Mouse (Mus musculus) c-Kit-positive CD71-negative TER-119-negative erythroid progenitor cells, embryonic 14.5 days (primary cell): ENCODE data around the gene Arfip1.
A peak's percentile ranks its signal among the peaks of the same experiment; 100 is the strongest.

Experiments used
- DNase-seq: peaks from one replicate; pipeline ENCODE4 v3.0.0-alpha.2; 2013; ENCODE audit warnings: low read depth

Arfip1 gene

DNA sequence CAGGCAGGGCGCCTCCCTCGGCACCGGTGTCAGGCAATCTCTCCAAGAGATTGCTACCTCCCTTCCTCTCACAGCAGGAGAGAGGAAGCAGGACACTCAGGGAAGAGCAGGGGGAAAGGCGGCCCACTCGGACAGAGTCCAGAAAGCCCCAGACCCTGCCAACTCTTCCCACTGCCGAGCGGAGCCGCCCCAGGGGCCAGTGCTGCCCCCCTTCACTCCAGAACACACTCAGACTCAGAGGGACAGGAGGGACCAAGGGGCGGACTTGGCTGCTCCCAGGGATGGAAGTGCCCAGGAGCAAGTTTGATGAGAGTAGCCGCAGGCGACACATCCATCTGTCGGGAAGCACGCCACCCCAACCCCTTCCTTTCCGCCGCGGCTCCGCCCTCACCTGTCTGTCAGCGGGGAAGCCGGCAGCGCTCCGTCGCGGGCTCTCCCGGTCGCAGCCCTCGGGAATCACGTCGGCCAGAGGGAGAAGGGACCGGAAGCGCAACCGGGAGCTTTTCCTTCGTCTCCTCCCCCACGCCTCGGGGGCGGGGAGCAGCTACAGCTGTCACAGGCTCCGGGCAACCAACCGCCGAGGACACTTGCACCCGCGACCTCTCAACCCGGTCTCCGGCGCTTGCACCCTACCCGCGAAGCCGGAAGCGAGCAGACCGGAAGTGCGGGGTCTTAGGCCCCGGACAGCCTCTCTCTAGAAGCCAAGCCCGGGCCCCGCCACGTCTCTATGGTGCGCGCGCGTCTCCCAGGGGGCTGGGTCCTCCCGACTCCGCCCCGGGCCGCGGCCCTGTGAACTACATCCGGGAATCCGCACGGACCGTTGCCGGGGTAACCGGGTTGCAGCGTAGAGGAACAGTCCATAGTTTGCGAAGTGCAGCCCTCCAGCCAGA is at the start of gene Arfip1:
Arfip1 (minus strand) TSS at position 603 of the 890 bp plus-strand sequence.
- DNase-seq = peak; percentile 91

DNA sequence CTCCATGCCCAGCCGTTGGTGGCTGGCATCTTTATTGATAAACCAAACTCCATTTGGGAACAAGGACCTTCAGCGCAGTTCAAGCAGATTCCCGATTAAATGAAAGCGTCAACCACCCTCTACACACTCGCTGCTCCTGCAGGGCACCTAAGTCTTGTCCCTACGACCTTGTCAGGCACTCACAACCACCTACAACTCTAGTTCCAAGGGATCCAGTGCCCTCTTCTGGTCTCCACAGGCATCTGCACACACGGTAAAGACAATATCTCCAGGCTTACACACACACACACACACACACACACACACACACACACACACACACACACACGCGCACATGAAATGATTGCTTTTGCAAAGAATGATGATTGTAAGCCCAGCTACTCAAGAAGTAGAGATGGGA is 49.2 kb upstream of the Arfip1 start:
- no peak for DNase-seq

DNA sequence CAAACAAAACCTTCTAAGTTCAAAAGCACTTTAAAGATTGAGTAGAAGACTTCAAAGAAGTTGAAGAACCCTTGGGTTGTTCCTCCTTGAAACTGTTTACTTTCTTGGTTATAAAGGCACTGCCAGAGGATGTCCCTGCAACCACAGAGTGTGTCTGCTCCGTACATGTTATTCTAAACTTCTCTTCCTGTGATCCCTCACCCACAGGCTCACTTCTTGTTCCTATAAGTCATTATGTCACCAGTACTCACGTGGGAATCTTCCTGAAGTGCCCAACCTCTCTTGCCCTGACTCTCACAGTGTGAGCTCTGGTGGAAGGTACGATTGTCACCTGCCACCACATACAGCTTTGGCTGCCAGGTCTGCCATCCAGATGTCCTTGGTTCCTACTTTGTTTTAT is 39.6 kb upstream of the Arfip1 start:
- no peak for DNase-seq

DNA sequence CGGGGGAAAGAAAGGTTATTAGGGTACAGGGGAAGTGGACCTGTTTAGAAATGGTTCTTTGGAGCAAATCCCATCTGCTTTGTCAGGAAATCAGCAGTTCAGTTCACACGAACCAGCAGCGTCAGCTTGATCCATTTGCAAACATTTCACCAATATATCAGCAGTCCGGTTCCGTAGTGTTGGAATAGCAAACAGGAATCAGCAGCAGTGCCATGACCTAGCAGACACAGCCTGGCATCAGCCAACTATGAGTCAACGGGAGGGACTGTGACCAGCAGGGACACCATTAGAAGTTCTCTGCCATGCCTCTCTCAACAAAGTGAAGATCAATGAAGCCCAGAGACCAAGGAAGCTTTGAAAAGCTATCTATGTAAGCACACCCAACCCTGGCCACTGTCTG is 37.3 kb upstream of the Arfip1 start:
- no peak for DNase-seq

DNA sequence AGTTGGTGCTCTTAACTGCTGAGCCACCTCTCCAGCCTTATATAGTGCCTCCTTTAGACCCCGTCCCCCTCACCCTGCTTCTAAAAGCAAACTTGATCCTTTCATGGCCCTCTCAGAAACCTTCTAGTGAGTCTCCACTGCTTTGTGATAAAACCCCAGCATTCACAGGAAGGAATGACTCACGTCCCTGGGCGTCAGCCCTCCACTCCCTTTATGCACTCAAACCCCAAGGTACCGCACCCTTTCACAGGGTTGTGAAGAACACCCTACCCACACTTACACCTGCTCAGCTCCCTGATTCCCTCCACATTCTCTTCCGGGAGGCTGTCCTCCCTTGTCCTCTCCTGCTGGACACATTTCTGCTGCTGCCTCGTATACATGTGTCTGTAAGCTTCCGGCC is 36.6 kb upstream of the Arfip1 start:
- DNase-seq = no peak

DNA sequence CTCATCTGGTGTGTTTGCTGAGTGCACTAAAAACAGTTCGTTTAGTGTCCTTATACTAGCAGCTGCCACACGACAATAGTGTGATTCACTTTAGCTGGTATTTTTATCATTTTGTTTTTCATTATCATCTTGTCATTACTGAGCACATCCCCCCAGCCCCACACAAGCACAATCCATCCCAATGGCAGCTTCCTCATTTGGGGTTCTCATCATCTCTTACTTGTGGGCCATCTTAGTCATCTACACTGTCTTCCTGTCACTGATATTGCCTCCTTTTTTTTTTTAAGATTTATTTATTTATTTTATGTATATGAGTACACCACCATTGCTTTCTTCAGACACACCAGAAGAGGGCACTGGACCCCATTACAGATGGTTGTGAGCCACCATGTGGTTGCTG is 36.2 kb upstream of the Arfip1 start:
- DNase-seq = no peak

DNA sequence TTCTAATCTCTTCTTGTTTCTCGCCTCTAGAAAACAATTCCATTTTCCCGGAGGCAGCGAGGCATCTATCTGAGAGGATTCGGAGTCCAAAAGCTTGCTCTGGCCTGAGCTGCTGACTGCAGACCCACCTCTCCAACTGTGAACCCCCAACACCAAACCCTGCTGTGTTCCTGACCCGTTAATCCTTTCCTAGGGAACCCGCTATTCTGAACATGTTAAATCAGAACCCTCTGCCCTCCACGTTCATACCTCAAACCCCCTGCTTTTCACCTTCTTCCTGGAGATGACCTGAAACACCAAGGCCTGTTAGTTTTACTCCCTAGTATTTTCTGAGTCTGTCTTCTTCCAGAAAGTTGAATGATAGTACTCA is 33.4 kb upstream of the Arfip1 start:
- DNase-seq = no peak

DNA sequence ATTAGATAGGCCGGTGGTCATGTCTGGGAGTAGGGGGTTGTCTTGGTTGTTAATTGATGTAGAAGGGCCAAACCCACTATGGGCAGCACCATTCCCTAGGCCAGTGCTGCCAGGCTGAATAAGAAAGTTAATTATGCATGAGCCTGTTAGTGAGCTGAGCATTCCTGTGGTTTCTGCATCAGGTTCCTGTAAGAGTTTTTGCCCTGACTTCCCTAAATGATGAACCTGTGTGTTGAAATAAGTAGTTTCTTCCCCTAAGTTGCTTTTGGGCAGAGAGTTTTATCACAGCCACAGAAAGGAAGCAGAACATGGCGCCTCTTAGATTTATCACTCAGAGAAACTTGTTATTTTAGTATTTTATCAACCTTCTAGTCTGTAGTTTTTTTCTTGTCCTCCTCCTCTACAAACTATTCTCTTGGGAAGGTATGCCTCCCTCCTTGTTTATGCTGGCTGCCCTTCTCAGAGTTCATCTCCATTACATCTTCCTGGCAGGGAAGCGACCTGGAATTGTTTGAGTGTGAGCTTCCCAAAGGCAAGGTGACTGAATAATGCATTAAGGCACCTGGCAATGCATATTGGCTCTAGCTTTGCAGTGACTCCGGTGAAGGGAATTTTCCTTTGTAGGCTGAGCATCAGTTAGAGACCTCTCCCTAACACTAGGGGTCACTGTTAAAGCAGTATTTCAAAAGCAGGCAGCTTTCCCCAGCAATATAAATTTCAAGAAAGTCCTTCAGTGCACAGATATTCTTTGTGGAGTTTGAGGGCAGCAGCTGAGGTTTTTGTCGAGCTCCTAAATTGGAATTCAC is 32.8 kb upstream of the Arfip1 start:
- no peak for DNase-seq

DNA sequence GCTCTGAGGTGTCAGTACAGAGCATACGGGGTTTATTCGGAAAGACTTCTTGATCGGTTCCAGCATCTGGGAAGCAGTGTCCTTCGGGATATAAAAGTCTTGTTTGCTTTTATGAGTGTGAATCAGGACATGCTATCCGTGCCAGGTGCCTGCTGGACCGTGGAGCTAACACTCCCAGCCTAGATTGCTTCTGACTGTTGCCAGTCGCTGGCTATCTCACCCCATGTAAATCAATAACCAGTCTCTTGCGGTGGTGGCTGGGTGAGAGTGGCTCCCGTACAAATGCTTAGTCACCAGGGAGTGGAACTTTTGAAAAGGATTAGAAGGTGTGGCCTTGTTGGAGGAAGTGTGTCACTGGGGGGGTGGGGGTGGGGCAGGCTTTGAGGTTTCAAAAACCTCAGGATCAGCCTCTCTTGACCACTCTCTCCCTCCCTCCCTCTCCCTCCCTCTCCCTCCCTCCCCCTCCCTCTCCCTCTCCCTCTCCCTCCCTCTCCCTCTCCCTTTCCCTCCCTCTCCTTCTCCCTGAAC is 27.8 kb upstream of the Arfip1 start:
- DNase-seq = no peak

DNA sequence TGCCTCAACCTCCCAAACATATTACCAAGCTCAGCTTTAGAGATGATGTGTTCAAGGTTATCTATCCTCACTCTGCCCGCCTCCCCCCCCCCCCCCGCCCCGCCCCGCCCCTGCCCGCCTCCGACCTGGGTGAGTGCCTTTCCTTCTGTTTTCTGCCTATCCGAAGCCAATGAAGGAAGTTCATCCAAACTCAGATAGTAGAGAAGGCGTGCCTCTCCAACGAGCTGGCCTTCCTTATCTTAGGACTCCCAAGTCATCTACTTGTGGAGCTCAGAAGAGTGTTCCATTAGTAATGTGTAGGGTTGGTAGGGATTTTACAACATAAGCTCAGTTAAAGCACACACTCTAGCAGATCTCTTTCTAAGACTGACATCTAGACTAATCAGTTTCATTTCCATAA is 20.8 kb upstream of the Arfip1 start:
- DNase-seq = no peak

DNA sequence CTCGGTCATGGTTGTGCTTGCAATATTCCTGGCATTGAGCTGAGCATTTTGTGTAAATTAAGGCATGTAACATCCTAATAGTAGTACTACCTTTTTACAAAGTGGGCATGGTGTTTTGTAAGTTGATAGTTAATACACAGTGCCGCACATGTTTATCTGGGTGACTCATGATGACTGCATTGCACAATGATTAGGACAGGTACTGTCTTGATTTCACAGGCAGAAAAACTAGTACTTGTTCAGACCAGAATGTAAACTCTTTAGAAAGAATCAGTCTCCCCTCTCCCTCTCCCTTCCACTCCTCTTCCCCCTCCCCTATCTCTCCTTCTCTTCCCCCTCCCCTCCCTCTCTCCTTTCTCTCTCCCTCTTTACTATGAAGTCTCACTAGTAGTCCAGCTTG is 20.3 kb upstream of the Arfip1 start:
- DNase-seq = no peak

DNA sequence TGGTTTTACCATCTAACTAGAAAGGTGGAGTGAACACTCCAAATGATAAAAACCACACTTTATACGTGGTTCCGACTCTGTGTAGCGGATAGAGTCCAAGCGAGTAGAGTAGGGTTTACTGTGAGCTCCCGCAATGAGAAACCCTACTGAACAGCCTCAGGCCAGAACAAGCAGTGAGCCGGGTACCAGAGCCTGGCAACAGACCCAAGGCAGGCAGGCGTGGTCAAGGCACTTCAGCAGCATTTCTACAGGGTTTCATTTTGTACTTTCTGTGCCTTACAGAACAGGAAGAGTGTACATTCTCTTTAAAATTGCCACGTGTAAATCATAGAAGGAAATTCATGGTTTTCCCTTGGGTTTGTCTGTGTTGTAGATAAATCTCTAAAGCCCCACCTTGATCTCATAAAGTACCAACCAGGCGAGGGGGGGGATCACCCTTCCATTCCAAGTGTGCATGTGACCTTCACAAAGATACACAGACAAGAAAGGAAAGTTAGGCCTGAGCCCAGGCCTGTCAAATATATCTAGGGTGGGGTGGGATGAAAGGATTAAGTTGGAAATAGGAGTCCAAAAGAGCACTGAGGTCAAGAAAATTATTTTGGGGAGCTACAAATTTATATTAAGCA is 19.6 kb upstream of the Arfip1 start:
- DNase-seq = no peak

DNA sequence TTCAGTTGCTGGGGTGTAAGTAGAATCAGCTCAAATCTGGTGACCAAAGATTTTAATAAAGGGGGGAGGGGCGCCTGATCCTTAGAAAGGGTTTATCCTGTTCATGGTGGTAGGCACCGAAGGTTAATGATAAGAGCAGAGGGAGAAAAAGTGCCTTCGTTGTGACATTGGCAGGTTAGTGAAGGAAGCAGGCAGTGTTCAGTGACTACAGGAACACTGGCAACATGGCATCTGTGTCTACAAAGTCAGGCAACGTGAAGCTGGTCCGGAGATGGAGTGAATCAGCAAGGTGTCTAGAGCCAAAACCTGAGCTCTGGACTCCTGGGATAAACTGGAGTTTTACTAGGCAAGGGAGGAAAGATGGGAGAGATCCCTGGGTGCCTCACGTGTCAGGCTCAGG is 16.3 kb upstream of the Arfip1 start:
- no peak for DNase-seq

DNA sequence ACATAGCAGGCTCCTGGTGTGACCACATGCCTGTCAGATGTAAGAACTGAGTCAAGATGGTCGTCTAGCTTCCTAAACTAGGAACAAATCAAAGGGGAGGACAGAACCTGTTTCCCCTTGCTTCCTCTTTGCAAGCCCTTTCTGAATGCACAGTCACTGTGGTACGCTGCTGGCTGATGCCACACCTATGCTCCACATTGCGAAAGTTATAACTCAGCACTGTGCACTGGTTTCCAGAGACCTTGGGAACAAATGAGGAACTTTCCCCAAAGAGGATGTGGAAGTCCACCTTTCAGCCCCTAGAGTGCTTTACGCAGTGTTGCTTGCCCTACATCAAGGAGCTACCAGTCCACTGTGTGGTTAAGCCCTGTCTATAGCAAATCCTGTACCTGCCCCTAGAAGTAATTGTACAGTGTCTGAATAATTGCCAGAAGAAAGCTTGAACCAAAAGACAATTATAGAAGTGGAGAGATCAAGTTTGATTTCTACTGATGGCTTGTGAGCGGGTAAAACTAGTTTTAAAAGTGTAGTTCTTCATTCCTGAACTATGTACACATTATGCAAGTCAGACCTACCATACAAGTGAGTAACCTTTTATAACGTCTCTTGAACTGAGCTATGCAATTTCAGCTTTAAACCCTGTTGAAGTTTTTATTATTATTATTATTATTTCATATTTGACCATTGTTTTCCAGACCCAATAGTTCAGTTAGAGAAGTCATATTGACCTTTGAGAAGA is 15.7 kb upstream of the Arfip1 start:
- no peak for DNase-seq

DNA sequence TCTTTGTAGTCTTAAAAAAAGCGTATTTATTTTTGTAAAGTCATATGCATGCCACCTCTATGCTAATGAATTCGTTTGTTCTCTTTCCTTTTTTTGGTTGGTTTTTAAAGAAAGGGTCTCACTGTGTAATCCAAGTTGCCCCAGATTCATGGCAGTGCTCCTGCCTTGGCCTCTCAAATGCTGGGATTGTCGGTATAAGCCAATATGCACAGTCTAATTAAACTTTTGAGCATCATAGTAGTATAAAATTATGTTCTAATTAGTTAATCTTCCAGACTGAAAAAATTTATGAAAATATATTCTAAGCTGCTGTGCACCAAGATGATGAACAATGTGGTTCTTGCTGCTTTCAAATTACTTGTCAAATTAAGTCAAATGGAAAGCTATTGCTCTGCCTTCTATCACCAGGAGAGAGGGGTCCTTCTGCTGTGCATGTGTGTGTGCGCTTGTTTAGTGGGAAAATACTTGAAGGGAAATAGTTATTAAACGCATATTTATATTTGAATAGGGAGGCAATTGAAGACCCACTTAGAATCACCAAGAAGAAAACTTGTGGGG is 13.3 kb upstream of the Arfip1 start:
- DNase-seq = no peak

DNA sequence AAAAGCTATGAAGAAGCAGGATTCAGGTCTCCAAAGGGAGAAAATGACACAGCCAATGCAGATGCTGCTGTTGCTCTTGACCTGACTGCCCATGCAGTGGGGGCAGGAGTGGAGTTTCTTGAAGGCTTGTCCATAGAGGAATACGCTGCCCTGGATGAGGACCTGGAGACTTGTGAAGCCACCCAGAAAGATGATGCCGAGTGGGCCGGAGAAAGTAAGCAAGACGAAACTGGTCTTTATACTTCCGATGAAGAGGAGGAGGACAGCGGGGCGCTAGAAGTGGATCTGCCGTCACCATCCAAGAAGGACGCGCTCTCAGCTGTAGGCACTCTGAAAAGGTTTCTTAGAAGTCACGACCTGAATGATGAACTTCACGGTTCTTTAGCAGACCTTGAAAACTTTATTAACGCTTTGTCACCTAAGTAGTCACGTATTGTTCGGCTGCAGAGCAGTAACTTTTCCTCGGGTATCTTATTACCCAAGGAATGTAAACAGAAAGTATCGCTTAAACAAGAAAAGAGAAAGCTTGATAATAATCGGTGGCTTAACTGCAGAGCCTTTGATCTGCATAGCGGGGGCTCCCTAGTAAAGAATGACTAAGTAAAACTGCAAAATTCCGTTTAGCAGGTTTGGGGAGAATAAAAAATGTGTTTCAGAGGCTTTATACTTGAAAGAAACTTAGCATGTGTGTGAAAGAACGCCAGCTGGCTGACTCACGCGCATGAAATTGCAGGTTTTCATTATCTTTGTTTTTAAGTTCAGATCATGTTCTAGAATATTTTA is 12.7 kb upstream of the Arfip1 start:
- no peak for DNase-seq

DNA sequence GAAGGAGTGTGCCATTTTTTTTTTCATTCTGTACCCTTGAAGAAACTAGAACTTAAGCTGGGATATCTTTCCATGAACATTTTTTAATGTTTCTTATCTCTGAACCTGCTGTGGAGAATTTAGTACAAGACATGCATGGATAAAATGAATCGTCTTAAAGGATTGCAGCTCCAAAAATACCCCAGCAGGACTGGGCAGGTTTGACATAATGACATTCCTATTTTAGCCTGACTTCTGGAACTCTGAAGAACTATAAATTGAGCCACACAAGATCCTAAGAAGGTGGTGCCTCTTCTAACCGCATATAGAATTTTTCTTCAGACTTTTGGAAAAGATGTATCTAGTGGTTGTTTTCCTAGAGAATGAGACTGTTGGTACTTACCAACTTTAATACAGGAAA is 10.8 kb upstream of the Arfip1 start, which contains the start of gene Tigd4:
Tigd4 (plus strand) TSS at position 301 of the 400 bp plus-strand sequence.
- DNase-seq = no peak

DNA sequence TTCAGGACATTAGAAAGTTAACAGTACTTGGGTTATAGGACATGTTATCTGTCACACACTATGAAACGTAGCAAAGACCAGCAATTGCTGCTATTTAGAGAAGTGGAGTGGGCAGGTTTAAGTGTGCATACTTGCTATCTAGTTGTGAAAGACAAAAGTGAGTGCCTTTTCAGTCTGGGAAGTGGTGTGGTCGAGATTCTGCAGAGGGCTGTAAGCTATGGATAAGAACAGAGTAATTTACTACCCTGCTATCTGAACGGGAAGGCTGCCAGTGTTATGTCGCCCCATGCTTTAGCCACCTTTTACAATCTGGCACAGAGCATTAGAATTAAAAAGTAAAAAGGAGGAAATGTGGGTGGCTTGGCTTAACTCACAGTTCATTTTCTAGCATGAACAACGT is 4.3 kb upstream of the Arfip1 start:
- DNase-seq = no peak

DNA sequence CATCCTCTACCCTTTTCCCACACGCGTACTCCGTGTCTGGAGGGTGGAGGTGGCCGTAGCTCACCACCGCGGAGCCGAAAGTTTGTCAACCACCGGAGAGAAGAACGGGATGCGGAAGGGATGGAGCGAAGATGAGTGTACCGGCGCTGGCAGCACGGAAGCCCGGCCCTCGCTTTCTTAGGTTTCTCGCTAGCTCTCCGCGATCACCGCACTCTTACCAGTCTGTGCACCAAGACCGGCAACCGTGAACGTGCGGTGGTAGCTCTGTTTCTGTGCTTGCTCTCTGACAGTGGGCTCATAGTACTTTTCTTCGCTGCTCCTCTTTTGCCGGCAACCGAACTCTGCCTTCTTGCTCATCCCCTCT is 470 bp upstream of the Arfip1 start:
- no peak for DNase-seq

DNA sequence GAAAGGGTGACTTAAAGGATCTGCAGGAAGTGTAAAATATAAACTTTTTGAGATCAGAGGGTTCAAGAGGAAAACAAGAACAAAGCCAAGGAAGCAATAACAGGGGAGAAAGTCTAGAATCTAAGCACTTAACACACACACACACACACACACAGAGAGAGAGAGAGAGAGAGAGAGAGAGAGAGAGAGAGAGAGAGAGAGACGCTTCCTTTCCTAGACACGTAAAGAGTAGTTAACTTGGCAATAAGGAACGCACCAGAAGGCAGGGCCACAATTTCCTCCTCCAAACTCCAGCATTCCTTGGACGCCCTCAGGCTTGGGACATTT is 766 bp downstream of the Arfip1 start:
- DNase-seq = no peak

DNA sequence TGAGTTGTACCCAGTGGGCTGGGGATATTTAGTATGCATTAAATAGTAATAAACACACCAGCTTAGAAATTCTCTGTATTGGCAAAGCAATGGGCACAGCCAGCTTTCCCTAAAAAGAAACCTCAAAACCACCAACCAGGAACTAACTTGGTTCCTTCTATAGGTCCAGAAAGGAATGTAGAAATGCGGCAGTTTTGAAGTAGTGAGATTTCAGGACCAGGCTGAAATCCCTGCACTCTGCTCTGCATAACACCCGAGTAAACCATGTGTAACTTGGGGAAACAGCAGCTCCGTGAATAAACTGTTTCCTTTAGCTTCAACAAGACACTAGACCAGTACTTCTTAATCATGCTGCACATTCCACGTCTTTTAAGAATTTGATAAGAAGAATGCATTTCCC is 1.7 kb downstream of the Arfip1 start:
- DNase-seq = no peak
